Mouse (Mus musculus): ENCODE data around the gene Zfp710. TPM values are rescaled to one million over a fixed set of nuclear protein-coding genes. Genes with fewer than 3 reads are reported as not detected.
A peak's percentile ranks its signal among the peaks of the same experiment; 100 is the strongest.

Gene Zfp710
- total and polyA plus RNA-seq, 3 experiments, result 14.8 to 19.1 TPM; not detected in 1

DNA sequence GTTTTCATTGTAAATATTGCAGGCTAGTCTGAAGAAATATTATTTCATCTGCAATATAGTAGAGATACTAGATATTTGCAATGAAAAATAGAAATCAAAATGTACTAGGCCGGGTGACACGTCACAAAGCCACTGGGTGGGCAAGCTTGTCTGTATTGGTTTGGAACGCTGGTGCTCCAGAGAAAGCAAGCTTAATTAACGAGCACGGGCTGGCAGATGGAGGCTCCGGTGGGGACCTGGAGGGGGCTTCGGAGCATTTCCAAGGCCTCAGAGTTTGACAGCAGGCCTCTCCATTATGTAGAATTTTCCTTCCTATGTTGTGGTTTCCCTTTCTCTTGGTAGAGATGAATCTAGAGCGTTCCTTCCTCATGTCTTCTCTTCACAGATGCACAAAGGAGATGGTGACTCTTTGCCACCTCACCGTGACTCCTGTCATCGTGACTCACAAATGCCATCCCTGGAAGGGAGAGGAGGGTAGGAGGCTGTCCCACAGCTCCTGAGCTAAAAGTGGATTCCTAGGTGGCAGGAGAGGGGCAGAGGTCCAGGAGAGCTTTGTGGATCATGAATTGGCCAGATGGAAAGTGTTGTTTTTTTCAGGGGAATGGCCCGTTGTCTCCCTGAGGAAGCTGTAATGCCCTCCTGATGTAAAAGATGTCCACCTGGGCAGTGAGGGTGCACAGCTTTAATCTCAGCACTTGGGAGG lies 22.1 kb upstream of the Zfp710 start:
- Histone ChIP-seq H3K9ac (ENCODE audit: control insufficient read depth, low read depth, low read length, poor library complexity, severe bottlenecking) (no peak overlapping the region), H3K9me3 (replicated peaks; ENCODE audit: insufficient read depth, low read length) (no peaks in the 10 kb centered on the region), H3K27ac (ENCODE audit: control insufficient read depth, low read depth, low read length) (no peak overlapping the region), H3K36me3 (ENCODE audit: control insufficient read depth in 1 of 2, insufficient read depth in 2 of 2, low read length in 2 of 2) (peaks cover 0 to 4% of the 10 kb centered on the region in 2 experiments; a peak in 2 of 4 replicates), H3K27me3 (ENCODE audit: control insufficient read depth in 1 of 2, insufficient read depth in 2 of 2, low read length in 2 of 2) (no peaks in the 10 kb centered on the region; a peak in 1 of 4 replicates), H3K79me2 (ENCODE audit: control insufficient read depth, insufficient read depth, low read length, poor library complexity) (no peaks in the 10 kb centered on the region), H3K4me1 (ENCODE audit: control insufficient read depth in 1 of 2, insufficient read depth in 2 of 2, low read length in 2 of 2) (peaks cover 0 to 14% of the 10 kb centered on the region in 2 experiments; a peak in 3 of 4 replicates), H3K4me3 (ENCODE audit: control insufficient read depth in 1 of 2, insufficient read depth in 1 of 2, low read depth in 2 of 2, low read length in 2 of 2) (no peak overlapping the region)
- no peak for DNase-seq (ENCODE audit: low read depth, low spot score)
- TF ChIP-seq CHD1 (IDR thresholded peaks at IDR 0.05; ENCODE audit: low read depth, low read length) (no peak), ZC3H11A (IDR thresholded peaks at IDR 0.05; ENCODE audit: low read depth, low read length) (no peak), NELFE (IDR thresholded peaks at IDR 0.05; ENCODE audit: low read depth, low read length) (no peak), POLR2AphosphoS2 (IDR thresholded peaks at IDR 0.05; ENCODE audit: low read length) (no peak), EP300 (IDR thresholded peaks at IDR 0.05; ENCODE audit: low read depth in 1 of 2, low read length in 2 of 2) (no peak), ZNF384 (IDR thresholded peaks at IDR 0.05; ENCODE audit: low read depth, low read length) (no peak), USF1 (IDR thresholded peaks at IDR 0.05; ENCODE audit: low read depth, low read length) (no peak), MAX (IDR thresholded peaks at IDR 0.05; ENCODE audit: low read length) (no peak), NRF1 (IDR thresholded peaks at IDR 0.05; ENCODE audit: insufficient read depth, low read depth, low read length, poor library complexity, severe bottlenecking) (no peak)

DNA sequence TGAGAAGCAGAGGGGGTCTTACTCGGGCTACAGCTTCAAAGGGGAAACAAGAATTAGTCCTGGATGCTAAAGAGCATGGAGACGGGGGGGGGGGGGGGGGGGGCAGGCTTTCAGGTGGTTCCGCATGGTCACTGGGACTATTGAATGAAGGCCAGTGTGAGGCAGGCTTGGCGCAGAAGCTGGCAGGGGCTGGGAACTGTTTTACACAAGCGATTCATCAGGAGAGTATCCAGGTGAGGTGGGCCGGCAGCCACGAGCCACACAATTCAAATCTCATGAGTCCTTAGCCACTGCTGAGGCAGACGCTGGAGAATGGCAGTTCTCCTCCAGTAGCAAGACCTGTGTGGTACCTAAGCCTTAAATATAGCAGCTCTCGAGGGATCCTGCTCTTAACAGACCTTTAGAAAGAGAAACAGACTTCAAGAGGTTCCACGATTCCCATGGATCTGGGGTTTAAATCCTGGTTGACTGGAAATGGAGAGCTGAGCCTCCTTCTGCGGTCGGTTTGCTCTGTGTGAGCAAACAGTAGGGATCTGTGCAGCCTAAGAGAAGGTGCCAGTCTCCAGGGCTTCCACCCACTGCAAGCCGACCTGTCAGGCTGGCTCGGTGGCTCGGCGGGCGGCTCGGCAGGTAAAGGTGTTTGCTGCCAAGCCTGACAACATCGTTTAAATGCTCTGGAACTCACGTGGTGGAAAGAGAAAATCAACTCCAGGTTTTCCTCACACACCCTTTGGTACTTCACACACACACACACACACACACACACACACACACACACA lies 19.6 kb upstream of the Zfp710 start:
- no peak for DNase-seq (ENCODE audit: low read depth, low spot score)
- Histone ChIP-seq H3K79me2 (ENCODE audit: control insufficient read depth, insufficient read depth, low read length, poor library complexity) (no peaks in the 10 kb centered on the region), H3K27ac (ENCODE audit: control insufficient read depth, low read depth, low read length) (no peak overlapping the region), H3K27me3 (ENCODE audit: control insufficient read depth in 1 of 2, insufficient read depth in 2 of 2, low read length in 2 of 2) (peaks cover 0 to 3% of the 10 kb centered on the region in 2 experiments; a peak in 1 of 4 replicates), H3K4me3 (ENCODE audit: control insufficient read depth in 1 of 2, insufficient read depth in 1 of 2, low read depth in 2 of 2, low read length in 2 of 2) (no peak overlapping the region), H3K9me3 (replicated peaks; ENCODE audit: insufficient read depth, low read length) (no peaks in the 10 kb centered on the region), H3K9ac (ENCODE audit: control insufficient read depth, low read depth, low read length, poor library complexity, severe bottlenecking) (no peak overlapping the region), H3K36me3 (ENCODE audit: control insufficient read depth in 1 of 2, insufficient read depth in 2 of 2, low read length in 2 of 2) (no peaks in the 10 kb centered on the region), H3K4me1 (ENCODE audit: control insufficient read depth in 1 of 2, insufficient read depth in 2 of 2, low read length in 2 of 2) (no peaks in the 10 kb centered on the region; a peak in 1 of 4 replicates)
- TF ChIP-seq RAD21 (IDR thresholded peaks at IDR 0.05; ENCODE audit: low read depth, low read length) (no peak), CTCF (IDR thresholded peaks at IDR 0.05 in 2 of 3, conservative IDR thresholded peaks at IDR 0.05 in 1 of 3; ENCODE audit: control insufficient read depth in 1 of 3, insufficient read depth in 1 of 3, low read depth in 2 of 3, low read length in 3 of 3, poor library complexity in 1 of 3, severe bottlenecking in 1 of 3) (0 out of 6 replicates have a peak, but pooled peaks of 1 of the 3 experiments have one; percentile 3), ZMIZ1 (IDR thresholded peaks at IDR 0.05; ENCODE audit: low read depth, low read length) (no peak), ELF1 (IDR thresholded peaks at IDR 0.05; ENCODE audit: low read depth, low read length) (no peak), MXI1 (IDR thresholded peaks at IDR 0.05; ENCODE audit: low read depth, low read length) (no peak)

Data from MEL (cell line).